ENCODE assay signal across 12 mouse cellular contexts in the genomic region with DNA sequence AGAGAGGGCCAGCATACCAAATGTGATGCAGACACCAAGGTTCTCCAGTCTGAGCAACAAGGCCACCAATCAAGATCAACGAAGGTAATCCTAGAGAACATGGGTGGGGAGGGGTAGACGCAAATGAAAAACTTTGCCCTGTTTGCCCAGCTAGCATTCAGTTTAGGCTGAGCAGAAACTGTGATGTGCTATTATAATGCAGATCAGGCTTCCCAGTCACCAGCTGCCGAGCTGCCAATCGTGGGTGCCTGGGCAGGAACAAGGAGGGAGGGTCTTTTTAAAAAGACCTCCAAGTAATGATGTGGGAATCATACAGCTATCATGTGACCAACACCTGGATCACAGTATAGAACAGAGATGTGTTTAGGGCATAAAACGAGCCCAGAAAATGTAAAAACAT.
"Had no signal": no experiment of that assay in that cellular context is flagged by ENCODE, and none has a peak within 500 bp of the region (broad histone marks: within the 10 kb centered on the region; RNA-seq: fewer than 3 reads in every experiment).

No protein-coding gene starts in this region.

- H3K9ac ChIP-seq: kidney, embryonic 15.5 days; liver, embryonic 15.5 days had no signal

- H3K4me1 ChIP-seq: limb, embryonic 10.5 days had no signal

- H3K27me3 ChIP-seq: kidney, embryonic 15.5 days; liver, embryonic 15.5 days had no signal

- H3K9me3 ChIP-seq: kidney, embryonic 15.5 days; limb, embryonic 10.5 days; liver, embryonic 15.5 days had no signal

- ATAC-seq: lung, postnatal 0 days had no signal

- H3K4me2 ChIP-seq: kidney, embryonic 15.5 days; liver, embryonic 11.5 days; liver, embryonic 15.5 days had no signal

- H3K27ac ChIP-seq: kidney, embryonic 15.5 days; left cerebral cortex, adult 2 months; limb, embryonic 10.5 days; liver, embryonic 15.5 days had no signal

- DNase-seq: kidney, adult 2 months; kidney, postnatal 14 days; lung, adult 2 months; lung, postnatal 36 days; thymus, adult 18-20 months; thymus, postnatal 14 days had no signal

- H3K4me3 ChIP-seq: kidney, embryonic 15.5 days; left cerebral cortex, adult 2 months; limb, embryonic 10.5 days; liver, embryonic 15.5 days had no signal
